Mouse (Mus musculus) cerebellum, adult 2 months (tissue): Measurements from ENCODE around the gene Pfkp.

Experiments used
- CTCF ChIP-seq: fragments of 200-500 bp; IDR thresholded peaks from 2 replicates; pipeline ENCODE4 v1.5.1; 2011; ENCODE audit warnings: low read depth, mild to moderate bottlenecking, control low read depth, low read length, moderate library complexity, borderline replicate concordance; ENCODE audit not compliant: insufficient read depth
- POLR2A ChIP-seq: fragments of 200-500 bp; IDR thresholded peaks from 2 replicates; pipeline ENCODE4 v1.6.1; 2011; ENCODE audit warnings: low read length, control low read depth, borderline replicate concordance; ENCODE audit not compliant: insufficient read depth

DNA sequence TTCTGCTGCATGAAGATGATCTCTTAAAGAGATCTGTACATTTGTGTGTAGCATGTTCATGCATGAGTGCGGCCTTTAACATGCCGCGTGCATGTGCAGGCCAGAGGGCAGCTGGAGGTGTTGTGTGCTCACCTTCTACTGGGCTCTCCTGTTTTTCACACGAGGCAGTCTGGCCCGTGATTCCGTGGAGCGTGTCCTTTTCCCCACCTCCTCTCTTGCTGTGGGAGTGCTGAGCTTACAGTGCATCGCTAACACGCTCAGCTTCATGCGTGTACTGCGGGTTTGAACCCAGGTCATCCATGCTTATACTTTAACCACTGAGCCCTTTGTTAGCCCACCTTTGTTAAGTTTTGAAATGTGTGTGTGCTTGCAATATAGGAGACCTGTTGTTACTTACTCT, 92.9 kb downstream of the Pfkp start:
- TF ChIP-seq POLR2A (no peak), CTCF (no peak)
